Mouse (Mus musculus): ENCODE results near the gene Ptprk. TPM values are rescaled to one million over a fixed set of nuclear protein-coding genes. Genes with fewer than 3 reads are reported as not detected.
A peak's percentile ranks its signal among the peaks of the same experiment; 100 is the strongest.

Gene Ptprk
- polyA plus RNA-seq (2014; fragmentation: Nextera tagmentation; extraction: Ambion mirVana), result 13.9 and 15.2 TPM in 2 replicates

- peak within 1 kb of the TSS; percentile 63 for H3K4me3 ChIP-seq (ENCODE audit: low read depth, low read length)
- H3K36me3 ChIP-seq (ENCODE audit: control insufficient read depth, insufficient read depth, low read length), result no peaks in the 10 kb centered on the region
- peak; percentile 85 for DNase-seq (ENCODE audit: low spot score)
- peak within 1 kb of the TSS; percentile 75 for H3K4me2 ChIP-seq
- under 1% methylated on average over 74 of the region's 77 CpGs for WGBS
- peak within 1 kb of the TSS; percentile 74 for H3K9ac ChIP-seq (ENCODE audit: low read depth, low read length)
- ATAC-seq (replicated peaks; ENCODE audit: low FRiP score), result peak; percentile 94
- H3K4me1 ChIP-seq (replicated peaks; ENCODE audit: control insufficient read depth, insufficient read depth, low read length), result no peaks in the 10 kb centered on the region
- no peaks in the 10 kb centered on the region for H3K9me3 ChIP-seq (ENCODE audit: control insufficient read depth, low read length)
- H3K27ac ChIP-seq (ENCODE audit: low read depth, low read length), result peak within 1 kb of the TSS; percentile 77
- peaks cover 15% of the 10 kb centered on the region for H3K27me3 ChIP-seq (replicated peaks; ENCODE audit: control insufficient read depth, insufficient read depth, low read length)
Measured at GRCm38 (mm10) chr10:28074653-28075451, at the start of gene Ptprk. Gene Ptprk (plus strand): TSS chr10:28074820.

- Histone ChIP-seq H3K27ac (ENCODE audit: low read depth, low read length) (no peak overlapping the region), H3K4me1 (replicated peaks; ENCODE audit: control insufficient read depth, insufficient read depth, low read length) (no peaks in the 10 kb centered on the region), H3K4me2 (no peak overlapping the region), H3K27me3 (replicated peaks; ENCODE audit: control insufficient read depth, insufficient read depth, low read length) (no peaks in the 10 kb centered on the region), H3K36me3 (ENCODE audit: control insufficient read depth, insufficient read depth, low read length) (no peaks in the 10 kb centered on the region), H3K4me3 (ENCODE audit: low read depth, low read length) (no peak overlapping the region), H3K9ac (ENCODE audit: low read depth, low read length) (no peak overlapping the region), H3K9me3 (ENCODE audit: control insufficient read depth, low read length) (no peaks in the 10 kb centered on the region)
- ATAC-seq (replicated peaks; ENCODE audit: low FRiP score), result no peak
- WGBS, result 61% methylated on average over 2 of the region's 2 CpGs
- no peak for DNase-seq (ENCODE audit: low spot score)
Measured at GRCm38 (mm10) chr10:28027791-28028190, 46.8 kb upstream of the Ptprk start.

- Histone ChIP-seq H3K4me3 (ENCODE audit: low read depth, low read length) (no peak overlapping the region), H3K9ac (ENCODE audit: low read depth, low read length) (no peak overlapping the region)
- DNase-seq (ENCODE audit: low spot score), result no peak
Measured at GRCm38 (mm10) chr10:28036456-28036855, 38.2 kb upstream of the Ptprk start.

GRCm38 (mm10) chr10:28054764-28055163, 19.9 kb upstream of the Ptprk start:
- no peaks in the 10 kb centered on the region for H3K27me3 ChIP-seq (replicated peaks; ENCODE audit: control insufficient read depth, insufficient read depth, low read length)
- no peaks in the 10 kb centered on the region for H3K4me1 ChIP-seq (replicated peaks; ENCODE audit: control insufficient read depth, insufficient read depth, low read length)
- H3K36me3 ChIP-seq (ENCODE audit: control insufficient read depth, insufficient read depth, low read length), result no peaks in the 10 kb centered on the region
- H3K4me3 ChIP-seq (ENCODE audit: low read depth, low read length), result no peak overlapping the region
- H3K9me3 ChIP-seq (ENCODE audit: control insufficient read depth, low read length), result no peaks in the 10 kb centered on the region
- no peak overlapping the region for H3K9ac ChIP-seq (ENCODE audit: low read depth, low read length)
- ATAC-seq (replicated peaks; ENCODE audit: low FRiP score) (no peak), DNase-seq (ENCODE audit: low spot score) (no peak)
- H3K27ac ChIP-seq (ENCODE audit: low read depth, low read length), result no peak overlapping the region
- 76% methylated on average over 4 of the region's 4 CpGs for WGBS
- H3K4me2 ChIP-seq, result no peak overlapping the region

More at GRCm38 (mm10) chr10:28036456-28036855, 38.2 kb upstream of the Ptprk start:
- H3K9me3 ChIP-seq (ENCODE audit: control insufficient read depth, low read length), result no peaks in the 10 kb centered on the region
- WGBS, result 85% methylated on average over 1 of the region's 1 CpGs
- no peak overlapping the region for H3K4me2 ChIP-seq
- no peaks in the 10 kb centered on the region for H3K4me1 ChIP-seq (replicated peaks; ENCODE audit: control insufficient read depth, insufficient read depth, low read length)
- no peaks in the 10 kb centered on the region for H3K36me3 ChIP-seq (ENCODE audit: control insufficient read depth, insufficient read depth, low read length)
- H3K27ac ChIP-seq (ENCODE audit: low read depth, low read length), result no peak overlapping the region
- ATAC-seq (replicated peaks; ENCODE audit: low FRiP score), result no peak
- H3K27me3 ChIP-seq (replicated peaks; ENCODE audit: control insufficient read depth, insufficient read depth, low read length), result no peaks in the 10 kb centered on the region

- 83% methylated on average over 1 of the region's 1 CpGs for WGBS
- Histone ChIP-seq H3K36me3 (ENCODE audit: control insufficient read depth, insufficient read depth, low read length) (no peaks in the 10 kb centered on the region), H3K9me3 (ENCODE audit: control insufficient read depth, low read length) (no peaks in the 10 kb centered on the region), H3K4me1 (replicated peaks; ENCODE audit: control insufficient read depth, insufficient read depth, low read length) (no peaks in the 10 kb centered on the region), H3K27ac (ENCODE audit: low read depth, low read length) (no peak overlapping the region), H3K4me3 (ENCODE audit: low read depth, low read length) (no peak overlapping the region), H3K9ac (ENCODE audit: low read depth, low read length) (no peak overlapping the region), H3K4me2 (no peak overlapping the region), H3K27me3 (replicated peaks; ENCODE audit: control insufficient read depth, insufficient read depth, low read length) (no peaks in the 10 kb centered on the region)
- ATAC-seq (replicated peaks; ENCODE audit: low FRiP score), result no peak
- DNase-seq (ENCODE audit: low spot score), result no peak
Measured at GRCm38 (mm10) chr10:28059222-28059621, 15.4 kb upstream of the Ptprk start.

GRCm38 (mm10) chr10:28067997-28068396, 6.6 kb upstream of the Ptprk start:
- ATAC-seq (replicated peaks; ENCODE audit: low FRiP score) (no peak), DNase-seq (ENCODE audit: low spot score) (no peak)
- Histone ChIP-seq H3K4me2 (no peak overlapping the region), H3K4me1 (replicated peaks; ENCODE audit: control insufficient read depth, insufficient read depth, low read length) (no peaks in the 10 kb centered on the region), H3K36me3 (ENCODE audit: control insufficient read depth, insufficient read depth, low read length) (no peaks in the 10 kb centered on the region), H3K27ac (ENCODE audit: low read depth, low read length) (no peak overlapping the region), H3K9ac (ENCODE audit: low read depth, low read length) (no peak overlapping the region), H3K4me3 (ENCODE audit: low read depth, low read length) (no peak overlapping the region), H3K27me3 (replicated peaks; ENCODE audit: control insufficient read depth, insufficient read depth, low read length) (no peaks in the 10 kb centered on the region), H3K9me3 (ENCODE audit: control insufficient read depth, low read length) (no peaks in the 10 kb centered on the region)
- 86% methylated on average over 5 of the region's 5 CpGs for WGBS

GRCm38 (mm10) chr10:28073991-28074652, 498 bp upstream of the Ptprk start:
- Histone ChIP-seq H3K4me3 (ENCODE audit: low read depth, low read length) (peak overlapping the region; percentile 63), H3K4me1 (replicated peaks; ENCODE audit: control insufficient read depth, insufficient read depth, low read length) (no peaks in the 10 kb centered on the region), H3K27ac (ENCODE audit: low read depth, low read length) (peak overlapping the region; percentile 43; the same call in 1 of the 2 replicates)

GRCm38 (mm10) chr10:28075491-28076035, 943 bp downstream of the Ptprk start:
- no peaks in the 10 kb centered on the region for H3K36me3 ChIP-seq (ENCODE audit: control insufficient read depth, insufficient read depth, low read length)
- peak overlapping the region; percentile 74 for H3K9ac ChIP-seq (ENCODE audit: low read depth, low read length)
- peak overlapping the region; percentile 63 for H3K4me3 ChIP-seq (ENCODE audit: low read depth, low read length)
- peaks cover 15% of the 10 kb centered on the region for H3K27me3 ChIP-seq (replicated peaks; ENCODE audit: control insufficient read depth, insufficient read depth, low read length)
- DNase-seq (ENCODE audit: low spot score) (peak; percentile 55), ATAC-seq (replicated peaks; ENCODE audit: low FRiP score) (no peak)
- peak overlapping the region; percentile 75 for H3K4me2 ChIP-seq
- H3K4me1 ChIP-seq (replicated peaks; ENCODE audit: control insufficient read depth, insufficient read depth, low read length), result no peaks in the 10 kb centered on the region
- 1% methylated on average over 22 of the region's 22 CpGs for WGBS
- no peaks in the 10 kb centered on the region for H3K9me3 ChIP-seq (ENCODE audit: control insufficient read depth, low read length)
- peak overlapping the region; percentile 77; the same call in 1 of the 2 replicates for H3K27ac ChIP-seq (ENCODE audit: low read depth, low read length)

More at GRCm38 (mm10) chr10:28073991-28074652, 498 bp upstream of the Ptprk start:
- DNase-seq (ENCODE audit: low spot score) (peak; percentile 43), ATAC-seq (replicated peaks; ENCODE audit: low FRiP score) (no peak; the same call in 1 of the 2 replicates)
- H3K27me3 ChIP-seq (replicated peaks; ENCODE audit: control insufficient read depth, insufficient read depth, low read length), result peaks cover 15% of the 10 kb centered on the region
- H3K9ac ChIP-seq (ENCODE audit: low read depth, low read length), result peak overlapping the region; percentile 74
- H3K36me3 ChIP-seq (ENCODE audit: control insufficient read depth, insufficient read depth, low read length), result no peaks in the 10 kb centered on the region
- no peaks in the 10 kb centered on the region for H3K9me3 ChIP-seq (ENCODE audit: control insufficient read depth, low read length)
- peak overlapping the region; percentile 75 for H3K4me2 ChIP-seq
- WGBS, result under 1% methylated on average over 25 of the region's 26 CpGs

Measured in liver, embryonic 11.5 days (tissue).